Mouse (Mus musculus) embryonic facial prominence, embryonic 15.5 days (tissue): Measurements from ENCODE around the gene Bpifb1. TPM values are rescaled to one million over a fixed set of nuclear protein-coding genes. Genes with fewer than 3 reads are reported as not detected.
"Not testable (repeated sequence)": the region's sequence is repeated elsewhere in the genome, so short reads cannot be mapped to it uniquely, and the experiment has no call there.

Source experiments
- ATAC-seq: fragments of 200-750 bp; cut with Nextera tagmentation; 2 replicates; pipeline ENCODE4 v1.8.0; 2017; ENCODE audit warnings: low read depth, moderate TSS enrichment; ENCODE audit not compliant: insufficient number of reproducible peaks, low FRiP score, low TSS enrichment
- H3K27ac ChIP-seq: fragments of 300-500 bp; sonication (generic); replicated peaks from 2 replicates; pipeline ENCODE4 v1.5.1; 2015; ENCODE audit warnings: mild to moderate bottlenecking, inconsistent platforms
- H3K27me3 ChIP-seq: fragments of 300-500 bp; sonication (generic); 2 replicates; pipeline ENCODE4 v1.6.1; 2015; ENCODE audit warnings: inconsistent platforms
- H3K36me3 ChIP-seq: fragments of 300-500 bp; sonication (generic); 2 replicates; pipeline ENCODE4 v1.6.1; 2015; ENCODE audit warnings: mild to moderate bottlenecking, inconsistent platforms
- H3K4me1 ChIP-seq: fragments of 300-500 bp; sonication (generic); 2 replicates; pipeline ENCODE4 v1.6.1; 2015; ENCODE audit warnings: inconsistent platforms
- H3K4me2 ChIP-seq: fragments of 300-500 bp; sonication (generic); replicated peaks from 2 replicates; pipeline ENCODE4 v1.6.1; 2015; ENCODE audit warnings: mild to moderate bottlenecking, inconsistent platforms
- H3K4me3 ChIP-seq: fragments of 300-500 bp; sonication (generic); replicated peaks from 2 replicates; pipeline ENCODE4 v1.5.1; 2015; ENCODE audit warnings: mild to moderate bottlenecking, inconsistent platforms
- H3K9ac ChIP-seq: fragments of 300-500 bp; sonication (generic); 2 replicates; pipeline ENCODE4 v1.6.1; 2015; ENCODE audit warnings: inconsistent platforms
- H3K9me3 ChIP-seq: fragments of 300-500 bp; sonication (generic); replicated peaks from 2 replicates; pipeline ENCODE4 v1.6.1; 2016; ENCODE audit warnings: inconsistent platforms
- WGBS: fragments of 180-500 bp; shearing (Covaris S2); methylation state at CpG from one replicate; pipeline ENCODE4 v1.1.7; 2015; 5-methylcytosine and 5-hydroxymethylcytosine counted together
- polyA plus RNA-seq: library from polyadenylated mRNA; unstranded; fragments of >200 nt; fragmentation: Nextera tagmentation; extraction: Ambion mirVana; gene quantifications from 2 replicates; pipeline ENCODE4 v1.2.1, GENCODE M21; 2015

The Bpifb1 gene
- polyA plus RNA-seq, 1 experiment from 2014 or later, result 0.43 TPM

DNA sequence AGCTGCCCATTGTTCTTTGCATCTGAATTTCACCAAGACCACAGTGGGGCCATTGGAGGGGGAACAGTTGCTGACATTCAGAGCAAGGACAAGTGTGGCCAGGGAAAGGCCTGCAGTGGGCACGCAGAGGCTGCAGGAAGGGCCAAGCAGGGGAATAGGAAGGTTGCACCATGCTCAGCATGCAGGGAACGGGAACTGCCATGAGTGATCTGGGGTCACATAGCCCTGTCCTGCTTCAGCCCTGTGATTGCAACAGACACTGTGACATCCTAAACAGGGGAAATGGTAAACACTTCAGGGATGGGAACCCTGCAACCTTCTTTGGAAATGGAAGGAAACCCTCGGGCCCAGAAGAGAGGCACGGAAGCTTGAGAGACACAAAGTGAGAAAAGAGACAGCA lies 64.6 kb downstream of the Bpifb1 start:
- WGBS, result 82% methylated on average over 2 of the region's 4 CpGs
- not testable (repeated sequence) for H3K27ac ChIP-seq, H3K9me3 ChIP-seq, H3K27me3 ChIP-seq, H3K36me3 ChIP-seq, H3K4me1 ChIP-seq, ATAC-seq, H3K9ac ChIP-seq, H3K4me3 ChIP-seq, H3K4me2 ChIP-seq

- H3K9me3 ChIP-seq, result no peaks in the 10 kb centered on the region
- WGBS, result 73% methylated on average over 4 of the region's 4 CpGs
- H3K36me3 ChIP-seq, result no peaks in the 10 kb centered on the region
- no peak overlapping the region for H3K4me2 ChIP-seq
- no peaks in the 10 kb centered on the region for H3K4me1 ChIP-seq
- no peak overlapping the region for H3K27ac ChIP-seq
- no peak overlapping the region for H3K4me3 ChIP-seq
- H3K27me3 ChIP-seq, result no peaks in the 10 kb centered on the region
- ATAC-seq, result no peak
- no peak overlapping the region for H3K9ac ChIP-seq
These were observed 65.2 kb downstream of the Bpifb1 start for GRCm38 (mm10) chr2:154255770-154256169.

DNA sequence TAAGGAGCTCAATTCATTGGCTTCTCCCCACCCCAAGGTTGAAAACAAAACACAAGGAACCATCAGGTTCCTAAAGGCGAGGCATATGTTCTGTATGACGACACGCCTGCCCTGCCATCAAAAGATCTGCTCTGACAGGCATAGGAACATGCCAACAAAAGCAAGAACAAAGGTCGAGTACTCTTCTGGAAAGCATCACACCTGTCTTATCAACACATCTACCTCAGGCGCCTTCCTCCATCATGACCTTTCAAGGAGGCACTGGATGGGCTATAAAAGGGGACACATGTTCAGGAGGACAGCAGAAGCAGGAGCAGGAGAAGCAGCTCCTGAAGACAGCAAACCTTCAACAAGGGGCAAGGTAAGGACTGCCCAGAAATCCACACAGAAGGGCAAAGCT lies 66.9 kb downstream of the Bpifb1 start, which contains the start of gene Bpifb9a:
Gene Bpifb9a (plus strand): TSS at position 301 of the 400 bp plus-strand sequence.
- not testable (repeated sequence) for ATAC-seq, H3K4me2 ChIP-seq, H3K36me3 ChIP-seq, H3K4me1 ChIP-seq, H3K27ac ChIP-seq, H3K9me3 ChIP-seq, H3K4me3 ChIP-seq, H3K9ac ChIP-seq, H3K27me3 ChIP-seq
- WGBS, result 76% methylated on average over 5 of the region's 5 CpGs

GRCm38 (mm10) chr2:154264397-154264796 lies 73.8 kb downstream of the Bpifb1 start:
- not testable (repeated sequence) for H3K4me2 ChIP-seq, H3K4me3 ChIP-seq, H3K27ac ChIP-seq, H3K4me1 ChIP-seq, ATAC-seq, H3K36me3 ChIP-seq, H3K9me3 ChIP-seq, H3K27me3 ChIP-seq, H3K9ac ChIP-seq
- 68% methylated on average over 3 of the region's 3 CpGs for WGBS

Other genes with a start within 250 kb of the Bpifb1 start
- 0.11 TPM in 1 of 2 replicates, not detected in the other for gene Bpifa6, start 215.9 kb upstream of the Bpifb1 start, polyA plus RNA-seq
- gene Bpifa2, start 182.6 kb upstream of the Bpifb1 start, polyA plus RNA-seq, result 0.46 TPM in 1 of 2 replicates, not detected in the other
- gene Bpifa3, start 60.5 kb upstream of the Bpifb1 start, polyA plus RNA-seq, result not detected in 2 replicates
- gene Bpifa1, start 47.9 kb upstream of the Bpifb1 start, polyA plus RNA-seq, result 209 and 581 TPM in 2 replicates
- not detected in 2 replicates for gene Bpifa5, start 28.2 kb upstream of the Bpifb1 start, polyA plus RNA-seq
- 0.96 and 1.2 TPM in 2 replicates for gene Bpifb5, start 32.9 kb downstream of the Bpifb1 start, polyA plus RNA-seq
- gene Bpifb9a, start 67.0 kb downstream of the Bpifb1 start, polyA plus RNA-seq, result not detected in 2 replicates
- 1.2 TPM in 2 replicates for gene Bpifb9b, start 116.4 kb downstream of the Bpifb1 start, polyA plus RNA-seq
- 20.1 and 21.1 TPM in 2 replicates for gene Cdk5rap1, start 182.2 kb downstream of the Bpifb1 start, polyA plus RNA-seq
- gene Snta1, start 217.3 kb downstream of the Bpifb1 start, polyA plus RNA-seq, result 12.1 and 12.8 TPM in 2 replicates
- 40.9 and 43.6 TPM in 2 replicates for gene Cbfa2t2, start 245.7 kb downstream of the Bpifb1 start, polyA plus RNA-seq